Mouse (Mus musculus) right cerebral cortex, postnatal 25 days (tissue): ENCODE data around the gene Tmem259.

Experiments
- DNase-seq: peaks from one replicate; pipeline ENCODE4 v3.0.0; 2022

Tmem259 gene

DNA sequence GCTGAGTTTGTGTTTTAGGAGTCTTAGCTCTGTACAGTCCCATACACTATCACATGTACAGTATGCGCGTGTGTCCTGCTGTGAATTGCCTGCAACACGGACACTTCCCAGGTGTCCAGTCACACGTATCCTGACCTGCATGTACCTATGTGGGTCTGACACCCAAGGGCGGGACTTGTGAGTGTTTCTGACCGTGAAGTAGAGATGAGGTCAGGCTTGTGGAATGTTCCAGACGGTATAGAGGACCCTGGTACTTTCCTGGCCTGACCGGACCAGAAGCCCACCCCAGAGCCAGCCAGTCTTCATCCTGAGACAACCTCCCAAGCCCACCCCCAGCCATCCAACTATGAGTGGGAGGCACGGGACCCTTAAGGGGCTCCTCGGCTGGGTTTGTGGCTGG, 31.5 kb upstream of the Tmem259 start:
- no peak for DNase-seq

DNA sequence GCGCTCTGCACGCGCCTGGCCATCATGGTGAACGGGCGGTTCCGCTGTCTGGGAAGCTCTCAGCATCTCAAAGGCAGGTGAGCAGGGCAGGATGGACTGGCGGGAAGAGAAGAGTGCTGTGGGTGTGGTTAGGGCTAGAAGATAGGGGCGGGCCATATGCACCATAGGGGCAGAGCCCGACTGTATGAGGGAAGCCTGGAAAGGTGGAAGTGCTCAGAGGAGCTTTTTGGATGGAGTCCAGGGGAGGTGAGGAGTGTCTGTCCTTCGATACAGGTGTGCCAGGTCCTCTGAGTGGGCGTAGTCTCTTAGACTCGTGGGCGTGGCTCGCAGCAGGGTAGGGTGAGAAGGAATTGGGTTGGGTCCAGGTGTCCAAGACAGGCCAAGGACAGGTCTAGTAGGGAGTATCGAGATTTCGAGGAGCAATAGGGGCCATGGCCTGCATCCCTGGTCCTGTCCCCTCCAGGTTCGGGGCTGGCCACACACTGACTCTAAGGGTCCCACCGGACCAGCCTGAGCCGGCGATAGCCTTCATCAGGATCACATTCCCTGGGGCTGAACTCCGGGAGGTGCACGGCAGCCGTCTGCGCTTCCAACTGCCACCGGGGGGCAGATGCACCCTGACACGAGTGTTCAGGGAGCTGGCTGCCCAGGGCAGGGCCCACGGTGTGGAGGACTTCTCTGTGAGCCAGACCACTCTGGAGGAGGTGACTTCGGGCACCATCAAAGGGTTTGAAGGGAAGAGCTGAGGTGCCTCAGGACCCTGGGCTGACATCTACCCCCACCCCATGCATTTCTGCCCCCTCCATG, 30.6 kb upstream of the Tmem259 start:
- DNase-seq = no peak

DNA sequence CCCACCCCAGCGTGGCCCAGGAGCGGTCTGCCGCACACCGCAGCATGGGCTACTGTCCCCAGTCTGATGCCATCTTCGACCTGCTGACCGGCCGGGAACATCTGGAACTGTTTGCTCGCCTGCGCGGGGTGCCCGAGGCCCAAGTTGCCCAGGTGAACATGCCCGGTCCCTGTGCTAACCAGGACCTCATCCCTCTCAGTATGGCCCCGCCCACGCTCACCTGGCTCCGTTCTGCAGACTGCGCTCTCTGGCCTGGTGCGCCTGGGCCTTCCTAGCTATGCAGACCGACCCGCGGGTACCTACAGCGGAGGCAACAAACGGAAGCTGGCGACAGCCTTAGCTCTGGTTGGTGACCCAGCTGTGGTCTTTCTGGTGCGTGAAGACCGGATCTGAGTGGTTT, 29.5 kb upstream of the Tmem259 start:
- DNase-seq = no peak

GRCm38 (mm10) chr10:80011740-80012139, 27.6 kb upstream of the Tmem259 start:
- DNase-seq = no peak

GRCm38 (mm10) chr10:80004233-80004705, 20.1 kb upstream of the Tmem259 start:
- DNase-seq = no peak

- DNase-seq = no peak
Observed at GRCm38 (mm10) chr10:80003374-80004232, 19.5 kb upstream of the Tmem259 start.

DNA sequence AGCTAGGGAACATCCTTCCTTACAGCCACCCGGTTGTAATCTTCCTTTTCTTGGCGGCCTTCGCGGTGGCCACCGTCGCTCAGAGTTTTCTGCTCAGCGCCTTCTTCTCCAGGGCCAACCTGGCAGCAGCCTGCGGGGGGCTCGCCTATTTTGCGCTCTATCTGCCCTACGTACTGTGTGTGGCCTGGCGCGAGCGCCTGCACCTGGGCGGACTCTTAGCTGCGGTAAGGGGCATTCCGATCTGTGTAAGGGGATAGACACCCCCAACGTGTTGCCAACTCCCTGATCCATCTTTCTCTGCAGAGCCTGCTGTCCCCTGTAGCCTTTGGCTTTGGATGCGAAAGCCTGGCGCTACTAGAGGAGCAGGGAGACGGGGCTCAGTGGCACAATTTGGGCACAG, 18.7 kb upstream of the Tmem259 start:
- DNase-seq = no peak

DNA sequence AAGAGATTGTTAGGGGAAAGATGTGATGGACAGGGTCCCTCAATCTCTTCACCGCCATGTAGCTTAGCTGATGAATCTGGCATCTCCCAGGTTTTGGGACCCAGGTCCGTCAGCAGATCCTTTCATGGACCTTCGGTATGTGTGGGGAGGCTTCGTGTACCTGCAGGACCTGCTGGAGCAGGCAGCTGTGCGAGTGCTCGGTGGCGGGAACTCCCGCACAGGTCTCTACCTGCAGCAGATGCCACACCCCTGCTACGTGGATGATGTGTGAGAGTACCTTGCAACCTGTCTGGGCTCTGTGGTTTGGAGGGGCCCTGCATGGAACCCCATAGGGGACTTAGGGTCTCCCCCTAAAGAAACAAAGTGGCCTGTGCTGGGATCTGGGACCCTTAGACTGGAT, 17.8 kb upstream of the Tmem259 start:
- no peak for DNase-seq

DNA sequence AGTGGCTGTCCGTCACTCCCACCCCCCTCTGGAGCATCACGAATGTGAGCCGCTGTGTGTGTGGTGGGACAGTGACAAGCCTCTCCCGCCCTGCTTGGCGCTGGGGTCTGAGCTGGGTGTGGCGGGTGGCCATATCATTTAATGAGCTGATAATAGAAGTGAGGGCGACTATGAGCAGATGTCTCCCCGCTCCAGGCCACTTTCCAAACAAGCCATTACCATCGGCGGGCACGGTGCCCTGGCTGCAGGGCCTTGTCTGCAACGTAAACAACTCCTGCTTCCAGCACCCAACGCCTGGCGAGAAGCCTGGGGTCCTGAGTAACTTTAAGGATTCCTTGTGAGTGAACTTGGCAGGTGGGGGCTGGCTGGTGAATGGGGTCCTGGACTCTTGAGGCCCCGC, 13.7 kb upstream of the Tmem259 start:
- DNase-seq = no peak

- DNase-seq = peak; percentile 73
Observed at GRCm38 (mm10) chr10:79997034-79997760, 13.1 kb upstream of the Tmem259 start.

- DNase-seq = peak; percentile 93
Observed at GRCm38 (mm10) chr10:79996272-79997033, 12.3 kb upstream of the Tmem259 start, which contains the start of gene Abca7. Abca7 (plus strand) TSS chr10:79996494.

GRCm38 (mm10) chr10:79995636-79996035, 11.5 kb upstream of the Tmem259 start:
- no peak for DNase-seq

DNA sequence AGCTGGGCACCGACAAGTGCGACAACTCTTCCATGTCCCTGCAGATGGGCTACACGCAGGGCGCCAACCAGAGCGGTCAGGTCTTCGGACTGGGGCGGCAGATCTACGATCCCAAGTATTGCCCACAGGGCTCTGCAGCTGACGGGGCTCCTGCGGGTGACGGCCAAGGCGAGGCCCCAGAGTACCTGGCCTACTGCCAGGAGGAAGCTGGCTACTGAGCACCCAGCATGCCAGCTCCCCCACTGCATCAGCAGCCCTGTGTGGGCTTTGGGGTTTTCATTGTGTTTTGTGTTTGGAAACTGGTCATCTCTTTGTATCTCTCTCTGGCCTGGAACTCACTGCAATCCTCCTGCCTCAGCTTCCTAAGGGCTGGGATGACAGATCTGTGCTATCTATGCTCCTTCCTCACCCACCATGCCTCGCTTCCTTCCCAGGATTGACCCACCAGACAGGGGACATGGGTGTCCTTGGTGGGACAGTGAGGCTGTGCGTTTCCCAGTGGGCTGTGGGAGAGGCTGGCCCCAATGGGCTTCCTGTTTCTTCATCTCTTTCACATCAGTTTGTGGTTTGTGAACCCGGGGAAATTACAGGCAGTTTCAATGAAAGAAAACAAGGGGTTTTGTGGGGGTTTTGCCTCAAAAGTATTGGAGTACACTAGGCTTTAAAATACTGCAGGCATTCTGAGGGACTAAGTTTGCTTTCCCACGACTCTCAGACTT, 10.4 kb upstream of the Tmem259 start:
- DNase-seq = no peak

DNA sequence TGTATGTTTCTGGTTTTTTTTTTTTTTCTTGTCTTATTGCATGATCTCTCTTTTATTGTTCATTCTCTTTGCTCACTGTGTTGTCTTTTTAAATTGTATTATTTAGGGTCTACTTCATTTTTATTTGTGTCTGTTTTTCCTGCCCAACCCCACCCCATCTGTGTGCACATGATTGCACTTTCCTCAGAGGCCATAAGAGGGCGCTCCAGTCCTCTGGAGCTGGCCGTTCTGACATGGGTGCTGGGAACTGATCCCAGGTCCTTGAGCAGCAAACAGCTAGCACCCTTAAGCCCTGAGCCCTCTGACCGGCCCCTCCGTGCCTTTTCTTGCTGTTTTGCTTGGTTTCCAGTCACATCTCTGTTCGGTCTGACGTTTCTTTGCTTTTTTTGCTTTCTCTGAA, 7.4 kb upstream of the Tmem259 start:
- DNase-seq = no peak

GRCm38 (mm10) chr10:79991099-79991498, 7.0 kb upstream of the Tmem259 start:
- DNase-seq = no peak

- DNase-seq = no peak
Observed at GRCm38 (mm10) chr10:79989870-79990269, 5.7 kb upstream of the Tmem259 start.

- DNase-seq = no peak
Observed at GRCm38 (mm10) chr10:79989272-79989786, 5.2 kb upstream of the Tmem259 start.

DNA sequence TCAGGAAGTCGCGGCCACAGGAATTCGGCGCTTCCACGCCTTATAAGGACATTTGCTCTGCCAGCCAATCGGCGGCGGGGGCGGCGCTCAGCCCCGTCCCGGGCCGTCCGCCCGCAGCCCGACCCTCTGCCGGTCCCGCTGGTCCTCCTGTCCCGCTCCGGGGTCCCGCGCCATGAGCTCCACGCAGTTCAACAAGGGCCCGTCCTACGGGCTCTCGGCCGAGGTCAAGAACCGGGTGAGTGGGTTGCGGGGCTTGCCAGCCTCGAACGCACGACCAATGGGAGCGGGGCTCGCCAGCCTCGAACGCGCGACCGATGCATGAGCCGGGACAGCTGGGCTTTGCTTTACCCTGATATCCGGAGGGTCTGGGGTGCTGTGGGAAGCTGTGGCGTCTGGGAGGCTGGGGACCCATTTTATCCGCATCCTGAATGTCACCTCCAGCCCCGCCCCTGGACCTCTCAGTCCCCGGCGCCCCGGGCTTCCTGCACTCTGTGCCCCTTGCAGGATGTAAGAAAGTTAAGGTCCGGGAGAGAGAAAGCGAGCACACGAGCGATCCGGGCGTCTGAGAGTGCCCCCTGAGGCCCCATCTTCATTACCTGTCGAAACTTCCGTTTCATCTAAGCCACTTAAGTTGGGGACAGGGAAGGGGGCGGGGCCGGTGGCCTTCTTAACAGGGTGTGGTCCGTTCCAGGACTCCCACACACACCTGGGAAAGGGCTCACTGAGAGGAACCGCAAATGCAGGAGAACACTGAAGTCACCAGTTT, 4.6 kb upstream of the Tmem259 start, which contains the start of gene Cnn2:
TSS of gene Cnn2 (plus strand) at position 79 of the 766 bp plus-strand sequence.
- DNase-seq = no peak

GRCm38 (mm10) chr10:79987771-79988505, 3.8 kb upstream of the Tmem259 start:
- DNase-seq = no peak

DNA sequence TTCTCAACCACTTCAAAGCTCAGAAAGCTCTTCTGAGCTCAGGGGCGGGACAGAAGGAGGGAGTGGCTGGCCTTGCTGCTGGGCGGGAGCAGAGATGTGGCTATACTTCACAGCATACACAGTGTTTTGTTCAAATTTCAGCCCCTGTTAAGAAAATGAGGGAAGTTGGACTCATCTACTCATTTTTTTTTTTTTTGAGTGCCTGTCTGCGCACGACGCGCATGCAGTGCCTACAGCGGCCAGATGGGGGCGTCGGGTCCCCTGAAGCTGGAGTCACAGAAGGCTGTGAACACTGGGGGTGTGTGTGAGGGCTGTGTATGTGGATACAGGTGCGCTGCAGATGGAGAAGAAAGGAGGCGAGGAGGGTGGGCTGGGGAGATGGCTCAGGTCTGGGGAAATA, 2.8 kb upstream of the Tmem259 start:
- peak; percentile 72 for DNase-seq
